Mouse (Mus musculus): Measurements from ENCODE around the gene Atg4c.

DNA sequence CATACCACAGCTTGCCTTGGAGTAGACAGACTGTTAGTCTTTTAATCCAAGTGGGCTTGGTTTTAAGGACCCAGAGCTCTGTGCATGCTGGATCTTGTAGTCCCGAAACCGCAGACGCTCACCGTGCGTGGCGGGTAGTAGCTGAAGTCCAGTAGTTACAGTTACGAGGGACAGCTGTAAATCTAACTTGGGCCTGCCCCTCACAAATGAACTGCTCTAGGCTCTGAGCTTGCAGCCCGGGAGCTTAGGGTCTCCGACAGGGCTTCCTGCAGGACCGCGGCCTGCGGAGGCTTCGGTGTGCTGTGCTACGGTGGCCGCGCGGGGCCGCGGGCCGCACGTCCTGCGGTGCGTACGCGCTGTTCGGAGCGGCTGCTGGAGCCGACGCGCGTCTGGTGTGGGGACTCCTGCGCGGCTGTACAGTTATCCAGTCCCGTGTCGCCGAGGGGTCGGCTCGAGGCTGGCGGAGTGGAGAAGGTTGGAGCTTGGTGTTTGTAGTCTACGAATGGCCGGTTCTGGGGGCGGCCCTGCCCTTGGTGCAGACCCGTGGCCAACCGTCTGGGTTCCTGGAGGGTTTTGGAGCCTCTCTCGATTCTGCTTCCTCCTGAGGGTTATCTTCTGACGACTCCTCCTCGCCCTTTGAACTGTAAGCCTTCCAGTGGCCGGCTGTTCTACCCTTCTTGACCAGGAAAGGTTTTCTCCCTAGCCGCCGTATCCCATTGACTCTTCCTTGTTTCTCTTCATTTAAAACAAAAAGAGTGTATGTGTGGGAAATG lies at the start of gene Atg4c:
- TF ChIP-seq GATA1 (IDR thresholded peaks at IDR 0.05; ENCODE audit: low read length): no peak
- TF ChIP-seq TAL1 (IDR thresholded peaks at IDR 0.05; ENCODE audit: low read length): no peak
